Mouse (Mus musculus): ENCODE measurements around the gene Cdh26. TPM values are rescaled to one million over a fixed set of nuclear protein-coding genes. Genes with fewer than 3 reads are reported as not detected.
A peak's percentile ranks its signal among the peaks of the same experiment; 100 is the strongest.

The Cdh26 gene
- not detected in 2 replicates for polyA plus RNA-seq (2014; fragmentation: Nextera tagmentation; extraction: Ambion mirVana)

DNA sequence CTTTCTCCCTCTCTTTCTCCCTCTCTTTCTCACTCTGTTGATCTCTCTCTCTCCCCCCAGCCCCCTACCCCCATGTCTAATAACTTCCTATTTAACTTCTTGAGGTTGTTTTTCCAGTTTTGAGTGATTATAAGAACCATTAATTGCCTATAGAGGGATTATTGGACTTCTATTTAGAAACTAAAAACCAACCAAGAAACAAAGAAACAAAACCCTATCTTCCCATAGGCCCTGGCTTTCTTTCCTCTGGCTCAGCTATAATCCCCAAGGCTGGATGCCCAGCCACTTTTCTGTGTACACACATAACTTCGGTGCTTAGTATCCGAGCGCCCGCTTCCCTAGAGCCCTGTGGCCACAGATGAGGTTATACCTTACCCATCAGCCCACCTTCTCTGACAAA, at the start of gene Cdh26:
Gene Cdh26 (plus strand): TSS at position 301 of the 400 bp plus-strand sequence.
- WGBS: 87% methylated on average over 4 of the region's 4 CpGs
- Histone ChIP-seq H3K4me1 (ENCODE audit: control insufficient read depth in 2 of 2, insufficient read depth in 2 of 2, low read length in 2 of 2) (peaks cover 2 to 3% of the 10 kb centered on the region in 2 experiments; a peak in 2 of 4 replicates), H3K27me3 (ENCODE audit: control insufficient read depth, insufficient read depth, low read length) (no peaks in the 10 kb centered on the region; the same call in 1 of the 2 replicates), H3K9me3 (ENCODE audit: control insufficient read depth, low read length) (no peaks in the 10 kb centered on the region), H3K27ac (replicated peaks in 1 of 2; ENCODE audit: control insufficient read depth in 1 of 2, insufficient read depth in 1 of 2, low read depth in 2 of 2, low read length in 2 of 2) (no peak within 1 kb of the TSS), H3K9ac (ENCODE audit: low read length) (no peak within 1 kb of the TSS), H3K36me3 (ENCODE audit: control insufficient read depth, insufficient read depth, low read length) (no peaks in the 10 kb centered on the region), H3K4me2 (ENCODE audit: low read length) (no peak within 1 kb of the TSS), H3K4me3 (ENCODE audit: control insufficient read depth in 1 of 2, insufficient read depth in 1 of 2, low read depth in 1 of 2, low read length in 2 of 2) (no peak within 1 kb of the TSS)
- ATAC-seq (ENCODE audit: insufficient number of reproducible peaks, insufficient read depth, low FRiP score, low read depth): no peak

DNA sequence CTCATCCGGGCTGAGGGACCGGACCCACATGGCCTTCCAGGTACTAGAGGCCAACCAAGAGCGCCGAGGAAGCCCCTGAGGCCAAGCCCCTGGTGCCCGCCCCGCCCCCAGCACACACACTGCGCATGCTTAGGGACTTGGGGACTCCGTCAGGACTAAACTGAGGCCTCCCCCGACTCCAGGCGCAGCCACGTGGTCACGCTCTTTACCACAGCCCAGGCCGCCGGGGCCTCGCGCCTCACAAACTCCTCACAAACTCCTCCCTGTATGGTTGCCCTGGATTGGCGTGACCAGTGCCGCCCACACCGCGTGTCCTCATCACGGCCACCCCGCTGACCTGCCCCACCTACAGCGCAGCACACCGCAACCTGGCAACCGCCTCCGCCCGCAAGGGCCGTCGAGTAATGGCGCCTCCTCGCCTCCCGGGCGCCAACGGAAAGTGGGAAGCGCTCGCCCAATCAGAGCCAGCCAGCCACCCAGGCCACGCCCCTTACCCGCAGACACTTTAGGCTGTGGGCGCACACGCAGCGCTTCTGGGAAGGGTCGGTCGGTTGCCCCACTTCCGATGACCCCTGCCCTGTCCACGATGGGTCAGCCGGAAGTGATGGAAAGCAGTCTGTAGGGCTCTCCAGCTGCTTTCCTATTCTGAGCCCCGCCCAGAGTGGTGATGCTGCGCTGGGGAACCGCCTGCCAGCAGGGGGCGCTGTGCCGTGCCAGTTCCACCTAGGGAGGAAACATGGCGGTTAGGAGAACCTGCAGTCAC, 23.1 kb upstream of the Cdh26 start, which contains the start of gene Sycp2:
Gene Sycp2 (minus strand): TSS at position 633 of the 763 bp plus-strand sequence.
- H3K27ac ChIP-seq (replicated peaks in 1 of 2; ENCODE audit: control insufficient read depth in 1 of 2, insufficient read depth in 1 of 2, low read depth in 2 of 2, low read length in 2 of 2): no peak within 1 kb of the TSS
- no peak within 1 kb of the TSS for H3K4me2 ChIP-seq (ENCODE audit: low read length)
- no peaks in the 10 kb centered on the region for H3K9me3 ChIP-seq (ENCODE audit: control insufficient read depth, low read length)
- ATAC-seq (ENCODE audit: insufficient number of reproducible peaks, insufficient read depth, low FRiP score, low read depth): no peak; the same call in 1 of the 2 replicates
- no peak within 1 kb of the TSS for H3K9ac ChIP-seq (ENCODE audit: low read length)
- H3K36me3 ChIP-seq (ENCODE audit: control insufficient read depth, insufficient read depth, low read length): no peaks in the 10 kb centered on the region
- 75% methylated on average over 49 of the region's 52 CpGs for WGBS
- no peak within 1 kb of the TSS for H3K4me3 ChIP-seq (ENCODE audit: control insufficient read depth in 1 of 2, insufficient read depth in 1 of 2, low read depth in 1 of 2, low read length in 2 of 2)
- H3K27me3 ChIP-seq (ENCODE audit: control insufficient read depth, insufficient read depth, low read length): no peaks in the 10 kb centered on the region
- peaks cover 6 to 20% of the 10 kb centered on the region in 2 experiments; a peak in 3 of 4 replicates for H3K4me1 ChIP-seq (ENCODE audit: control insufficient read depth in 2 of 2, insufficient read depth in 2 of 2, low read length in 2 of 2)

DNA sequence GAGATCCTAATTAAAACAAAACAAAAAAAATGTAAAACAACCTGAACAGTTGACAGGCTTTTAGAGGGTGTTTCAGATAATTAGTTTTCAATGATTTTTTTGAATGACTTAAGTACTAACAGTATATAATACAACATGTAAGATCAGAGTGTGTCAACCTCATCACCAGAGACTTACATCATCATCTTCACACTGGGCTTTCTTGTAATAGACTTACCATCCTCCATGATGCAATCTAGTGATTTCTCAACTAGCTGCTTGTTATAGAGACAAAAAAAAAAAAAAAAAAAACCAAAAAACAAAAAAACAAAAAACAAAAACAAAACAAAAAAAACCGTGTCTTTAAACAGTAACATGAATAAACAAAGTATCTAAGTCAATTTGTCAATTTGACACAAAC, 21.3 kb upstream of the Cdh26 start:
- ATAC-seq (ENCODE audit: insufficient number of reproducible peaks, insufficient read depth, low FRiP score, low read depth): no peak

DNA sequence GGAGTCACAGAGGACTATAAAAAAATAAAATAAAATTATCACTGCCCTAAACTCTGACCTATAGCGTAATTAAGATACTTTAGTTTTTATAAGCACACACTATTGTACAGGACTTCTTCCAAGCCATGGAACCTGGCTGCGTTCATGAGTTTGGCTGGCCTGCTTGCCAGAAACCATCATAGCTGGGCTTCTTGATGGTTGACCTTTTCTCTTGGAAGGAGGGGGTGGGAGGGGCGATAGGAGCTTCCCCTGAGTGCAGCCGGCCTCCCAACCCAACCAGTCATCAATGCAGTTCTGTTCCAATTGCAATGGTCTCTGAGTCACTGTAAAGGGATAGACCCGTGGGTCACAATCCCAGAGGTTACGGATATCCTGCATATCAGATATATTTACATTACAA, 20.0 kb upstream of the Cdh26 start:
- no peaks in the 10 kb centered on the region for H3K36me3 ChIP-seq (ENCODE audit: control insufficient read depth, insufficient read depth, low read length)
- no peaks in the 10 kb centered on the region for H3K27me3 ChIP-seq (ENCODE audit: control insufficient read depth, insufficient read depth, low read length)
- H3K9ac ChIP-seq (ENCODE audit: low read length): no peak overlapping the region
- no peak overlapping the region for H3K27ac ChIP-seq (replicated peaks in 1 of 2; ENCODE audit: control insufficient read depth in 1 of 2, insufficient read depth in 1 of 2, low read depth in 2 of 2, low read length in 2 of 2)
- ATAC-seq (ENCODE audit: insufficient number of reproducible peaks, insufficient read depth, low FRiP score, low read depth): no peak
- 74% methylated on average over 6 of the region's 6 CpGs for WGBS
- H3K4me1 ChIP-seq (ENCODE audit: control insufficient read depth in 2 of 2, insufficient read depth in 2 of 2, low read length in 2 of 2): peaks cover 16 to 39% of the 10 kb centered on the region in 2 experiments
- H3K9me3 ChIP-seq (ENCODE audit: control insufficient read depth, low read length): no peaks in the 10 kb centered on the region
- H3K4me3 ChIP-seq (ENCODE audit: control insufficient read depth in 1 of 2, insufficient read depth in 1 of 2, low read depth in 1 of 2, low read length in 2 of 2): no peak overlapping the region
- no peak overlapping the region for H3K4me2 ChIP-seq (ENCODE audit: low read length)

More for the DNA sequence above, 21.3 kb upstream of the Cdh26 start:
- Histone ChIP-seq H3K4me1 (ENCODE audit: control insufficient read depth in 2 of 2, insufficient read depth in 2 of 2, low read length in 2 of 2) (peaks cover 14 to 33% of the 10 kb centered on the region in 2 experiments), H3K27me3 (ENCODE audit: control insufficient read depth, insufficient read depth, low read length) (no peaks in the 10 kb centered on the region), H3K4me3 (ENCODE audit: control insufficient read depth in 1 of 2, insufficient read depth in 1 of 2, low read depth in 1 of 2, low read length in 2 of 2) (no peak overlapping the region), H3K9me3 (ENCODE audit: control insufficient read depth, low read length) (no peaks in the 10 kb centered on the region), H3K27ac (replicated peaks in 1 of 2; ENCODE audit: control insufficient read depth in 1 of 2, insufficient read depth in 1 of 2, low read depth in 2 of 2, low read length in 2 of 2) (no peak overlapping the region), H3K36me3 (ENCODE audit: control insufficient read depth, insufficient read depth, low read length) (no peaks in the 10 kb centered on the region), H3K4me2 (ENCODE audit: low read length) (no peak overlapping the region), H3K9ac (ENCODE audit: low read length) (no peak overlapping the region)
- 44% methylated on average over 1 of the region's 1 CpGs for WGBS

DNA sequence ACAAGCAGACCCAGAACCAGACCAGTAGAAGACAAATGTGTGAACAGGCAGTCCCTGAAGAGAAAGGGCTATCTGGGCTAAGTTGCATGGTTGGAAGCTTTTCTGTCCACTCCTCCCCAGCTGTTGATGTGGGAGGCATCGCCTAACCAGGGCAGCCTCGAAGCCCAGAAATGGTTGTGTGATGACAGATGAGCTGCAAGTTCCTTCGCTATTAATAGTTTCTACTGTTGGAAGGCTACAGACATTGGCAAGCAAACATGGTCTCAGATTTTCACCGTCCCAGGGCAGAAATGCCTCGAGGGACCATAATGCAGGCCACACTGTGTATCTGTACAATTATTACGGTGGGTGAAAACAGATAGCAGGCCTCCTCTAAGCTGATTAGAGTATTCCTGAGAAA, 17.7 kb upstream of the Cdh26 start:
- peak overlapping the region; percentile 82 for H3K9ac ChIP-seq (ENCODE audit: low read length)
- WGBS: 17% methylated on average over 6 of the region's 6 CpGs
- H3K4me3 ChIP-seq (ENCODE audit: control insufficient read depth in 1 of 2, insufficient read depth in 1 of 2, low read depth in 1 of 2, low read length in 2 of 2): peak overlapping the region in 1 of 2 experiments; percentile 63; a peak in 2 of 4 replicates
- H3K4me1 ChIP-seq (ENCODE audit: control insufficient read depth in 2 of 2, insufficient read depth in 2 of 2, low read length in 2 of 2): peaks cover 22 to 58% of the 10 kb centered on the region in 2 experiments
- no peaks in the 10 kb centered on the region for H3K27me3 ChIP-seq (ENCODE audit: control insufficient read depth, insufficient read depth, low read length)
- peaks cover under 1% of the 10 kb centered on the region; the same call in 1 of the 2 replicates for H3K36me3 ChIP-seq (ENCODE audit: control insufficient read depth, insufficient read depth, low read length)
- H3K27ac ChIP-seq (replicated peaks in 1 of 2; ENCODE audit: control insufficient read depth in 1 of 2, insufficient read depth in 1 of 2, low read depth in 2 of 2, low read length in 2 of 2): peak overlapping the region; percentile 80 to 90
- peak overlapping the region; percentile 99 for H3K4me2 ChIP-seq (ENCODE audit: low read length)
- H3K9me3 ChIP-seq (ENCODE audit: control insufficient read depth, low read length): no peaks in the 10 kb centered on the region
- peak; percentile 44 for ATAC-seq (ENCODE audit: insufficient number of reproducible peaks, insufficient read depth, low FRiP score, low read depth)

DNA sequence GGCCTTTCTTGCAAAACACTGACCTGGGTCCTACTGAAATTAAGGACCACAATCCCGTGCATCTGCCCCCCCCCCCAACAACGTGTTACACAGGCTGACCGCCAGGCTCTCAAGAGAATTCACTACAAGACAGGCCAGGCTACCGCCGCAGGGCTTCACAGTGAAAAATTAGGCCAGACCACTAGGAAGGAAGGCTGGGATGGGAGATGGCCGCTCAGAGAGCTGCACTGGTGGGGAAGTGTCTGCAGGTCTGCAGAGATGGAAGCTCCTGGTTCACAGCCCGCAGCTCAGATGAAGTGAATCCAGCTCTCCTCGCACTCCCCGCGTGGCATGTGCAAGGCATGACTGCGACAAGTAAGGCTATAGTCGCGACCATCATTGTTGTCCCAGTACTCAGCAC, 17.2 kb upstream of the Cdh26 start:
- Histone ChIP-seq H3K4me3 (ENCODE audit: control insufficient read depth in 1 of 2, insufficient read depth in 1 of 2, low read depth in 1 of 2, low read length in 2 of 2) (peak overlapping the region; percentile 63 to 68), H3K4me2 (ENCODE audit: low read length) (peak overlapping the region; percentile 99), H3K36me3 (ENCODE audit: control insufficient read depth, insufficient read depth, low read length) (peaks cover 6% of the 10 kb centered on the region), H3K27me3 (ENCODE audit: control insufficient read depth, insufficient read depth, low read length) (no peaks in the 10 kb centered on the region), H3K27ac (replicated peaks in 1 of 2; ENCODE audit: control insufficient read depth in 1 of 2, insufficient read depth in 1 of 2, low read depth in 2 of 2, low read length in 2 of 2) (peak overlapping the region; percentile 80 to 90), H3K9me3 (ENCODE audit: control insufficient read depth, low read length) (0 out of 2 replicates have a peak, but pooled peaks cover 2% of the 10 kb centered on the region), H3K4me1 (ENCODE audit: control insufficient read depth in 2 of 2, insufficient read depth in 2 of 2, low read length in 2 of 2) (peaks cover 22 to 58% of the 10 kb centered on the region in 2 experiments), H3K9ac (ENCODE audit: low read length) (peak overlapping the region; percentile 82)
- ATAC-seq (ENCODE audit: insufficient number of reproducible peaks, insufficient read depth, low FRiP score, low read depth): no peak
- 32% methylated on average over 13 of the region's 13 CpGs for WGBS

DNA sequence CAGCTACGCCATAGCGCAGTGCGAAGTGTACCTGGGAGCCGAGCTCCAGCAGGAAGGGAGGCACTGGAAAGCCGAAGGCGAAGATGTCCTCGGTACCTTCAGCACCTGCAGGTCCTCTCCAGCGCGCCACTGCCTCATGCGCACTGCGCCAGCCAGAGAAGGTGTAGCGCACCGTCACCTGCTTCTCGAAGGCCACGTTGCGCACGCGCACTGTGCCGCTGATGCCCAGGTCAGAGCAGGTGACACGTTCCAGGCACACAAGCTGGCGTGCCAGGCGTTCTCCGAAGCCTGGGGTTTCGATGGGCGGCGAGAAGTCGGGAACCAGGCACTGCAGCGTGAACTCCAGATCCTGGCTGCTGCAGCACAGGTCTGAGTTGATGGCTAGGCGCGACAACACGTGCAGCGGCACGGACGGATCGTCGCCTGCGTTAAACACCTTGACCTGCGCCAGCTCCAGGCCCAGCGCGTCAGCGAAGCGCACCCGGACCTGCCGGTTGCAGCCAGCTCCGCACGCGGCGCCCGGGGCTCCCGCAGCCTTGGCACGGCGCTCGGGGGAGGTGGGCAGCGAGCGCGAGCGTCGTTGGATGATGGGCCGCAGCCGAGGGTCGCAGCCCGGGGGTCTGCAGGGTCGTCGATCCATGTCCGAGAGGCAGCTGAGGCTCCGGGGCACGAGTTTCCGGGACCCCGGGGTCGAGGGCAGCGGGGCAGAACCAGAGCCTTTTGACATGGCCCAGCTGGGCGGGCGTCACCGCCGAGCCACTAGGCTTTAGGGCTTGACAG, 16.7 kb upstream of the Cdh26 start:
- Histone ChIP-seq H3K9ac (ENCODE audit: low read length) (peak overlapping the region; percentile 82), H3K4me1 (ENCODE audit: control insufficient read depth in 2 of 2, insufficient read depth in 2 of 2, low read length in 2 of 2) (peaks cover 22 to 58% of the 10 kb centered on the region in 2 experiments), H3K4me3 (ENCODE audit: control insufficient read depth in 1 of 2, insufficient read depth in 1 of 2, low read depth in 1 of 2, low read length in 2 of 2) (peak overlapping the region; percentile 63 to 68), H3K27me3 (ENCODE audit: control insufficient read depth, insufficient read depth, low read length) (no peaks in the 10 kb centered on the region), H3K27ac (replicated peaks in 1 of 2; ENCODE audit: control insufficient read depth in 1 of 2, insufficient read depth in 1 of 2, low read depth in 2 of 2, low read length in 2 of 2) (peak overlapping the region; percentile 80 to 90), H3K36me3 (ENCODE audit: control insufficient read depth, insufficient read depth, low read length) (peaks cover 11% of the 10 kb centered on the region), H3K4me2 (ENCODE audit: low read length) (peak overlapping the region; percentile 99), H3K9me3 (ENCODE audit: control insufficient read depth, low read length) (0 out of 2 replicates have a peak, but pooled peaks cover 3% of the 10 kb centered on the region)
- no peak; the same call in 1 of the 2 replicates for ATAC-seq (ENCODE audit: insufficient number of reproducible peaks, insufficient read depth, low FRiP score, low read depth)
- WGBS: 10% methylated on average over 75 of the region's 75 CpGs
